Mouse (Mus musculus): ENCODE data around the gene Tnni2. TPM values are rescaled to one million over a fixed set of nuclear protein-coding genes. Genes with fewer than 3 reads are reported as not detected.
A peak's percentile ranks its signal among the peaks of the same experiment; 100 is the strongest.

Tnni2 gene
- polyA plus RNA-seq, 1 experiment: 232 TPM

DNA sequence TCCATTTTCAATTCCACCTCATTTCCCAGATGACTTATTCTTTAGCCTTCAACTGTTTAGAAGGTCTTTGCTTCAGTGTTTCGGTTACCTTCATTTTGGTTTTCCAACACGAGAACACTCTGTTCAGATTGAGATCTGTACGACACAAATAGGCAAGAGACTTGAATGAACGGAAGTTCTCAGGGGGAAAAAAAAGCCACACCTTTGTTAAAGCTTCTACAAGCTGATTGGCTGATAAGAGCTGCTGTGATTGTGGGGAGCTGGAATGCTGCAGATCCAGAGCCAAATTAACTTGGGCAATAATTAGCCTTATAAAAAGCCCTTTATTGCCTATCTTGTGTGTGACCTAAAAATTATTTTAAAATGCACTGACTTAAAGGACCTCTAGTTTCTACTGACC is 26.3 kb upstream of the Tnni2 start:
- H3K27ac ChIP-seq (replicated peaks; ENCODE audit: low read depth, low read length): peak overlapping the region; percentile 91
- no peak overlapping the region for H3K4me3 ChIP-seq (ENCODE audit: insufficient read depth, low read depth, low read length)
- no peaks in the 10 kb centered on the region; the same call in 1 of the 2 replicates for H3K4me1 ChIP-seq (ENCODE audit: control insufficient read depth, insufficient read depth, insufficient read length, low read length)

DNA sequence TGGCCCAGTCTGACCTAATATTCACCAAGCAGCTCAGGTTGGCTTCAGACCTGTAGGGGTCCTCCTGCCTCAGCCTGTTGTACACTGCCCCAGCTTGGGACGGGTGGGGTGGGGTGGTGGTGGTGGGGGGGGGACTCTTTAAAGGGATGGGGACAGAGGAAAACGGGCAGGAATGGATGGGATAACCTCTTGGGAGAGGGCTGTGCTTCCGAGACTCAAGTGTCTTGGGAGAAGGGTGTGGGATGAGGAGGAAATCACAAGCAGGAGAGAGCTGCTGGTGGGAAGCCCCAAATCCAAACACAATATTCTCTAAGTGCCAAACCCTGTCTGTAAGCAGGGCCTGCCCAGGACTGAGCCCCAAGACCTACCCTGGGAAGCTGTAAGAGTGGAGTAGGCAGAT is 25.4 kb upstream of the Tnni2 start:
- H3K4me1 ChIP-seq (ENCODE audit: control insufficient read depth, insufficient read depth, insufficient read length, low read length): no peaks in the 10 kb centered on the region; the same call in 1 of the 2 replicates
- peak overlapping the region; percentile 73 for H3K27ac ChIP-seq (replicated peaks; ENCODE audit: low read depth, low read length)
- H3K4me3 ChIP-seq (ENCODE audit: insufficient read depth, low read depth, low read length): no peak overlapping the region

DNA sequence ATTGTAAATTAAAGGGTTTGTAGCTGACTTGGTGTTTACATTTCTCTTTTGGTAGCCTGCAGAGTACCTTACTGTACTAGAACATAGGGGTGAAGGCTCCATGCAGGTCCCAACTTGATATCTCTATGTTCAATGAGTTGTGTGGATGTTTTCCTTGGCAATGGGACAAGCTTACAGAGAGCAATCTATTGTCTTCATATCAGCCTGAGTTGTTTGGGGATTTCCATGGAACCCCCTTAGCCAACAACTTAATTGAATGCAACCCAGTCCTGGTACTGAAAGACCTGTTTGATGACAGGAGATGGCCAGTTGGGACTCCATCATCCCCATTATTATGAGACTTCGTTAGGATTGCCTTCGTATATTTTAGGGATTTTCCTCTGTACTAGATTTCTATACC is 23.6 kb upstream of the Tnni2 start:
- Histone ChIP-seq H3K4me1 (ENCODE audit: control insufficient read depth, insufficient read depth, insufficient read length, low read length) (no peaks in the 10 kb centered on the region; the same call in 1 of the 2 replicates), H3K27ac (replicated peaks; ENCODE audit: low read depth, low read length) (no peak overlapping the region), H3K4me3 (ENCODE audit: insufficient read depth, low read depth, low read length) (no peak overlapping the region)

DNA sequence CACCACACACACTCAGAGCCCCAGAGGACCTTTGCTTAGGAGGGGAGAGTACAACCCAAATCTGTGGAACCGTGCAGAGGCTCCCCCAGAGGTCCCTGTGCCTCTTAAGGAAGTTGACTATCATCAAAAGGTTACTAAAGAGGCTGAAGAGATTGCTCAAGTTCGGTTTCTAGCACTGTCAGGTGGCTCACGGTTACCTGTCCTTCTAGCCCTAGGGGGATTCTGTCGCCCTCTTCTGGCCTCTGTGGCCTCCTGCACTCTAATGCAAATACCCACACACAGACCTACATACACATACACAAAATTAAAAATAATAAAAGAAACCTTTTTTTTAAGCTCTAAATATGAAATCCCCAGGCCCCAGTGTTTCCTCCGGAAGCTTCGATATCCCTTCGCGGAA is 22.9 kb upstream of the Tnni2 start:
- Histone ChIP-seq H3K4me3 (ENCODE audit: insufficient read depth, low read depth, low read length) (no peak overlapping the region), H3K27ac (replicated peaks; ENCODE audit: low read depth, low read length) (no peak overlapping the region), H3K4me1 (ENCODE audit: control insufficient read depth, insufficient read depth, insufficient read length, low read length) (no peaks in the 10 kb centered on the region; the same call in 1 of the 2 replicates)

DNA sequence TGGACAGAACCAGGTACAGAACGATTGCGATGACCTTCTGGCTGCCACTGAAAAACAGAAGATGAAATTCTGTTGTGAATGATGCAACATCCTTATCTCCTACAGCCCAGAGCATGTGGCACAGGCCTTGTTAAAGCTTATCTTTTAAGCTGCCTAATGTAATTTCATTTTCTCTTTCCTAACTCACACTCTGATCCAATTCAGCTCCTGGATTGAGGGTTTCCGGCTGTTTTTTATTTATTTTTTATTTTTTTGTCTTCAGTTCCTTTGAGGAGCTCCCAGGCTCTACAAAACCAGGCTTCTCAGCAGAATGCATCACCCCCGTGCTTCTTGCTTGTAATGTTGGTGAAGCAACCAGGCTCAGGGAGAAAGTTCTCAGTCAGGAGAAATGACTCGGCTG is 21.7 kb upstream of the Tnni2 start:
- no peak overlapping the region for H3K4me3 ChIP-seq (ENCODE audit: insufficient read depth, low read depth, low read length)
- no peaks in the 10 kb centered on the region; the same call in 1 of the 2 replicates for H3K4me1 ChIP-seq (ENCODE audit: control insufficient read depth, insufficient read depth, insufficient read length, low read length)
- no peak overlapping the region for H3K27ac ChIP-seq (replicated peaks; ENCODE audit: low read depth, low read length)

DNA sequence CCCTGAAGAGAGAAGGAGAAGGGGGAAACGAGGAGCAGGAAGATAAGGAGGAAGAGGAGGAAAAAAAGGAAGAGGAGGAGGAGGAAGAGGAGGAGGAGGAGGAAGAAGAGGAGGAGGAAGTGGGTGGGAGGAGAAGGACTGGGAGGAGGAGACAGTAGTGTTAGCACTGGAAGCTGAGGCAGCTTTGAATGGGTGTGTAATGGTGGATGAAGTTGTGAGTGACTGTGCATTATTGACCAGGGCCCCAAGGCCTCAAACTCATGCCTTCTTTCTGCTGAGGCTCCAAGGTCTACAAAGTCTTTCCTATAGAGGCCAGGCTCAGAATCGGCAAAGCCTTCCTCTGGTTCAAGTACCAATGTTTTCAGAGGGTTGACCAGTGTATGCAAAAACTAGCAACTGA is 19.8 kb upstream of the Tnni2 start:
- H3K27ac ChIP-seq (replicated peaks; ENCODE audit: low read depth, low read length): no peak overlapping the region
- H3K4me1 ChIP-seq (ENCODE audit: control insufficient read depth, insufficient read depth, insufficient read length, low read length): no peaks in the 10 kb centered on the region
- H3K4me3 ChIP-seq (ENCODE audit: insufficient read depth, low read depth, low read length): no peak overlapping the region

DNA sequence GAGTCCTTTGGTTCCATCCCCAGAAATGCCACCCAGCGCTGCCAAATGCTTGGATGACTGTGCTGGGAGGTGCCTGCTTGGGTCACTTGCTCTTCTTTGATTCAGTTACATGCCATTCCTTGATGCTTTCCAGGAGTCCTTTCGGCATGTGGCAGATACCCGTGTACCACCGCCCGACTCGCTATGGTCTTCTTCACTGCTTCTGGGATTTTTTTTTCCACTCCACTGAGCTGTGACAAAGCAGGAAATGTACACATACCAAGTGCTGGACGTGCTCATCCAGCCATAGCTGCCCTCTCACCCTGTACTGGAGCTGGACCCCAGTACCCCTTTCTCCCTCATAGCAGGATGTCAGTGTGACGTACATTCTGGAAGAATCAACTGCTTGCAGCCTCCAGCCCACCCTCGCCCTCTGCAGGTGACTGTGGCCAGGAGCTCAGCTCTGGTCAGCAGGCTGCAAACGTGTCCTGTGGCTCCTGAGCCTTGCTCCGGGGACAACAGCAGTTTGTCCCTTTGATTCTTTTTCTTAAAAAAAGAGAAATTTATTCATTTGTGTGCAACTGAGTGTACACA is 15.9 kb upstream of the Tnni2 start:
- Histone ChIP-seq H3K27ac (replicated peaks; ENCODE audit: low read depth, low read length) (no peak overlapping the region), H3K4me3 (ENCODE audit: insufficient read depth, low read depth, low read length) (no peak overlapping the region), H3K4me1 (ENCODE audit: control insufficient read depth, insufficient read depth, insufficient read length, low read length) (no peaks in the 10 kb centered on the region)

DNA sequence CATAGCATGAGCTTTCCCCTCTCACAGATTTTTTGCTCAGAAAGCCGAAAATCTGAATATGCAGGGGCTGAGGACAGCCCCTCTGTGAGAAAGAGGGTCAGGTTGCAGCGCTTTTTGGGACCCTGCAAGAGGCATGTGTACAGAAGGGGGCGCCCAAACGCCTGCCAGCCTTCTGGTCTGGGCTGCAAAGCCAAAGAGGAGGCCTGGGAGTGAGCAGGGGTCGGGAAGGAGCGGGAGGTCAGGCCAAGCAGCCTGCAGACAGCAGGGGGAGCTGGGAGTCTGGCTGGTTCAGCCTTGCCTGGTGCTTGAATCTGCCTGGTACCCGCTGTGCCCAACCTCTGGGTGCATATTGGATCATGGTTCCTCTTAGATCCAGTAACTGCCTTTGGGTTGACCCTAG is 13.4 kb upstream of the Tnni2 start:
- Histone ChIP-seq H3K27ac (replicated peaks; ENCODE audit: low read depth, low read length) (no peak overlapping the region), H3K4me3 (ENCODE audit: insufficient read depth, low read depth, low read length) (no peak overlapping the region), H3K4me1 (ENCODE audit: control insufficient read depth, insufficient read depth, insufficient read length, low read length) (no peaks in the 10 kb centered on the region)

DNA sequence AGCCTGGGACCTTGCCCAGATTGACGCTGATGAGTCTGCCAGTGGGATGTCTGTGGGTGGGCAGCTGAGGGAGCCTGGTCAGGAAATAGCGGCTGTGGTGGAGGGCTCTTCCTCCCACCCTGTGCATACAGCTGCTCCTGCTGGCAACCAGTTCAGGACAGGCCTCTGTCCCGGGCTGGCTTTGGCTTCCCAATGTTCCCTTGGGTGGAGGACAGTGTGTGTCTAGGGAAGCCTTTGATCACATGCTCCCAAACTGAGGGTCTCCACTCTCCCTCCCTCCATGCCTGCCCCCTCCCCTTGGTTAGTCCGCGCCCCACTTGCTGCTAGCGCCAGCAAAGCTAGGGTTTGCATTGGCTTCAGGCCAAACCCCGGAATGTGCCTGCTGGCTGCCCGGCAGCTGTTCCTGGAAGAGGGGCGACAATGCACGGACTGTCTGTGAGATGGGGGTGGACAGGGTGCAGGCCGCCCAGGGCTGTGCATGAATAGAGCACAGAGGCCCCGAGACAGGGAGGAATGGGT is 11.4 kb upstream of the Tnni2 start:
- no peak overlapping the region for H3K27ac ChIP-seq (replicated peaks; ENCODE audit: low read depth, low read length)
- no peaks in the 10 kb centered on the region for H3K4me1 ChIP-seq (ENCODE audit: control insufficient read depth, insufficient read depth, insufficient read length, low read length)
- no peak overlapping the region for H3K4me3 ChIP-seq (ENCODE audit: insufficient read depth, low read depth, low read length)

DNA sequence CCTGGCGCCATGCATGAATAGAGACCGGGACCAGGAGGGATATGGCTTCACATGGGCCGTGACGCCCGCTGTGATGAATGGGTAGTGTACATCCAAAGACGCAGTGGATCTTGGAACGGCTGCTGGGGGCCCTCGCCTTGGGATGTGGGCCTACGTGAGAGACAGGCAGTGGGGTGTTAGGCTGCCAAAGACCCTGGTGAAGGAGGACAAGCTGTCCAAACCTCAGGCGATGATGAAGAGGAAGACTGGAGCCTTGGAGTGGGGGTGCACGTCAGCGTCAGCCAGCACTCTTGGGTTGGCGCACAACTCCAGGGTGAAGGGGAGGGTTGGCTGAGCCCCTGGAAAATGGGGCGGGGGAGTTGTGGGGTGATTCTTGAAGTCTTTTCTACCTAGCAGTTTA is 10.5 kb upstream of the Tnni2 start:
- no peaks in the 10 kb centered on the region for H3K4me1 ChIP-seq (ENCODE audit: control insufficient read depth, insufficient read depth, insufficient read length, low read length)
- H3K27ac ChIP-seq (replicated peaks; ENCODE audit: low read depth, low read length): no peak overlapping the region
- H3K4me3 ChIP-seq (ENCODE audit: insufficient read depth, low read depth, low read length): no peak overlapping the region

DNA sequence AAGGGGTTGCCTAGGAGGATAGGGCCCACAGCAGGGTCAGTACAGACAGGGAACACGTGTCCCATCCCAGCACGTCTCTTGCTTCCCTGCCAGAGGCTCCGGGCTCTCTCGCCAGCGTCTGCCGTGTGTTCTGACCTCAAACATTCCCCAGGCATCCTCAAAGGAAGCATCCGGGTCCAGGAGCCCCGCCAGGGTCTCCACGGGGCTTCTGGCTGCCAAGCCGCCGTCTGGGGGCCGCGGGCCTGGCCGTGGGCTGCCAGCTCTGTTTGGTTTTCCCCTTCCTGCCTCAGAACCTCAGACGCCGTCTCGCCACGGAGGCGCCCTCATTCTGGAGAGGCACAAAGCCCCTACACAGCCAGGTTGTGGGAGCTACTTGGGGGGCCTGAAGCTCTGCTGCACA is 8.0 kb upstream of the Tnni2 start:
- H3K27ac ChIP-seq (replicated peaks; ENCODE audit: low read depth, low read length): no peak overlapping the region
- H3K4me1 ChIP-seq (ENCODE audit: control insufficient read depth, insufficient read depth, insufficient read length, low read length): 0 out of 2 replicates have a peak, but pooled peaks cover 2% of the 10 kb centered on the region
- no peak overlapping the region for H3K4me3 ChIP-seq (ENCODE audit: insufficient read depth, low read depth, low read length)

DNA sequence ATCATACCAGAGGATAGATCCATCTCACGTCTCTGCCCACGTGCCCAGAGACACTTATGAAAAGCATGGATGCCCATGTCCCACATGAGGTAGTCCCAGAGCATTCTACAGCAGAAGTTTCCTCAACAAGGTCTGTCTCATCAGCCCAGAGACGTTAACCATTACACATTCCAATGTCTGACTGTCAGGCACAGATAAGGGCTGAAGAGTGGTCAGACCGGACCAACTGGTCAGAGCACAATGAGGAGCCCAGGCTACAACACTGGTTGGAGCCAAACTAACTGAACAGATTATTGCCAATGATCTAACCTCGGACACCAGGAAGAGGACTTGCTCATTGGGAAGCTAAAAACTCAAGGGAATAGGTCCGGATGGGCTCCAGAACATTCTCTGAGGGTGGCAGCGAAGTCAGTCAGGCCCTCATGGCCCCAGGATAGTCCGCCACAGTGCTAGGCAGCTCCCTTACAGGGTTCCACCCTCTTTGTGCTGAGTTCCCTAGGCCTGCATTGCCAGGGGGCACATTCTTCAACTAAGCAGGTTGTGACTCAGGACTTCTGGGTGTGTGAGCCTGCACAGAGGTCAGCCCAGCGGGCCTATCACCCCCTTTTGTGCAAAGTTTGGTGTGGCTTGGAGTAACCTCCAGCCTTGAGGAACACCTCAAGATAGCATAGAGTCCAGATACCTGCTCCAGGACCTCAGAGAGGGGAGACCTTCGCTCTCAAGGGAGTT is 7.3 kb upstream of the Tnni2 start, which contains the start of gene Syt8:
Syt8 (plus strand) TSS at position 714 of the 729 bp plus-strand sequence.
- H3K4me3 ChIP-seq (ENCODE audit: insufficient read depth, low read depth, low read length): no peak within 1 kb of the TSS
- H3K4me1 ChIP-seq (ENCODE audit: control insufficient read depth, insufficient read depth, insufficient read length, low read length): 0 out of 2 replicates have a peak, but pooled peaks cover 2% of the 10 kb centered on the region
- H3K27ac ChIP-seq (replicated peaks; ENCODE audit: low read depth, low read length): no peak within 1 kb of the TSS

DNA sequence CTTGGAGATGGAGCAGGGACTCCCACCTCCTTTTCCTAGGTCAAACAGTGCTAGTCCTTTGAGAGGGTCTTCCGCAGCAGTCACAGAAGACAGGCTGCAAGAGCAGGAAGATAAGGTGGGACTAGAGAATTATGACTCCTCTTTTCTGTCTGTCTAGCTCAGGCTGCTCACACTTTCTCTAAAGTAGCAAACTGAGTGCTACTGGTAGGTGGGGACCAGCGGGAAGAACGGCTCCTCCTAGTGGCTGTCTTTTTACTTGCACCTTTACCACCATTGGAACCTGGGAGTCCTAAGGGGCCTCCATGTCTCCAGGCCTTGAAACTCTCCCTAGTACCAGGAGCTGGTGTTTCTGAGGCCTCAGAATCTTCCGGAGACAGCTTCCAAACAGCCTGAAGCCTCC is 6.1 kb upstream of the Tnni2 start:
- Histone ChIP-seq H3K4me3 (ENCODE audit: insufficient read depth, low read depth, low read length) (no peak overlapping the region), H3K27ac (replicated peaks; ENCODE audit: low read depth, low read length) (no peak overlapping the region), H3K4me1 (ENCODE audit: control insufficient read depth, insufficient read depth, insufficient read length, low read length) (0 out of 2 replicates have a peak, but pooled peaks cover 2% of the 10 kb centered on the region)

DNA sequence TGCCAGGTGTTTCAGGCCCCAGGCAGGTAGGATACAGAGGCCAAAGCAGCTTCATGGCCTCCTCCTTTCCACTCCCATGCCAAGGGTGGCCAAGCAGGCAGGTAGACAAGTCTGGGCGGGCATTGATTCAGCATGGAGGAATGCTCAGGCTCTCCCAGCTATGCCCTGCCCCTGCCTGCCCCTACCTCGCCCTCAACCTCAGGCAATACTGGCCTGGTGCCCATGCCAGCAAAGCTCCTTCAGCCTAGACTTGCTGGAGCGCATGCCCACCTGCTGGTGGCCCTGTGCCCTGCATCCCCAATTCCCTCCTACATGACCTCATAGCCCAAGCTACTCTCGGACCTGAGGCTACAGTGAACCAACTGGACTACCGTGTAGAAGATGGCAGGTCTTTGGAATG is 4.3 kb upstream of the Tnni2 start:
- Histone ChIP-seq H3K27ac (replicated peaks; ENCODE audit: low read depth, low read length) (no peak overlapping the region), H3K4me1 (ENCODE audit: control insufficient read depth, insufficient read depth, insufficient read length, low read length) (0 out of 2 replicates have a peak, but pooled peaks cover 2% of the 10 kb centered on the region), H3K4me3 (ENCODE audit: insufficient read depth, low read depth, low read length) (no peak overlapping the region)

DNA sequence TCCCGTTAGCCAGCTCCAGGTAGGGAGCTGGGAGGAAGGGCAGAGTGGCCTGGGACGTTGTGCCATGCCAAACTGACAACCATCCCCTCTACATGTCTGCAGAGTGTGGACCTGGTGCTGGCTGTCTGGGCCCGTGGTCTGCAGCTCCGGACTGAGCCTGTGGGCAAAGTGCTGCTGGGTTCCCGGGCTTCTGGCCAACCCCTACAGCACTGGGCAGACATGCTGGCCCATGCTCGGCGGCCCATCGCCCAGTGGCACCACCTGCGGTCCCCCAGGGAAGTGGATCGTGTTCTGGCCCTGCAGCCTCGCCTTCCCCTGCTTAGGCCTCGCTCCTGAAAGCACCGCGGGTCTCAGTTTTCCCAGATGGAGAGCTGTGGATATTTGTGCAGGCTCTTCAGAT is 1.6 kb upstream of the Tnni2 start:
- Histone ChIP-seq H3K4me1 (ENCODE audit: control insufficient read depth, insufficient read depth, insufficient read length, low read length) (0 out of 2 replicates have a peak, but pooled peaks cover 2% of the 10 kb centered on the region), H3K4me3 (ENCODE audit: insufficient read depth, low read depth, low read length) (no peak overlapping the region), H3K27ac (replicated peaks; ENCODE audit: low read depth, low read length) (no peak overlapping the region)

DNA sequence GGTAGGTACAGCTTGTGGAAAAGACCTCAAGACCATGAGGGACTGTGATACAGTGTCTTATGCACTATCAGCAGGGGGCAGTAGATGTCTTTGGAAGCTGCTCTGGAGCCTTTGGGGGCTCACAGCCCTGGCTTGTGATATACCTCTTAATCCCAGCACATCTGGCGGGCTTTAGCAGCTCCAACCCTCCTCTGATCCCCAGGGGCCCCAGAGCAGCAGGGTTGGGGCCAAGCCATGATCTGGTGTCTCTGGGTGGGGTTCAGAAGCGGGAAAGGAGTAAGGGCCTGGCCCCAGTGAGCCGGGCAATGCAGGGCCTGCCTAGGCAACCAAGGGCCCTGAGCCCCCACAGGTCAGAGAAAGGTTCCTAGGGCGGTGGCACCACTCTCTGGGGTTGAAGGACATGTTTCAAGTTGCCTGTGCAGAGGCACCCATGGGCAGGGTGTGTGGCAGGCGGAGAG is 922 bp upstream of the Tnni2 start:
- Histone ChIP-seq H3K4me3 (ENCODE audit: insufficient read depth, low read depth, low read length) (no peak overlapping the region), H3K27ac (replicated peaks; ENCODE audit: low read depth, low read length) (no peak overlapping the region), H3K4me1 (ENCODE audit: control insufficient read depth, insufficient read depth, insufficient read length, low read length) (0 out of 2 replicates have a peak, but pooled peaks cover 2% of the 10 kb centered on the region)

Measured in brown adipose tissue, adult 24 weeks (tissue).